Mouse (Mus musculus): ENCODE results near the gene Gm13101.
"Not testable (repeated sequence)": the region's sequence is repeated elsewhere in the genome, so short reads cannot be mapped to it uniquely, and the experiment has no call there.

The Gm13101 gene

DNA sequence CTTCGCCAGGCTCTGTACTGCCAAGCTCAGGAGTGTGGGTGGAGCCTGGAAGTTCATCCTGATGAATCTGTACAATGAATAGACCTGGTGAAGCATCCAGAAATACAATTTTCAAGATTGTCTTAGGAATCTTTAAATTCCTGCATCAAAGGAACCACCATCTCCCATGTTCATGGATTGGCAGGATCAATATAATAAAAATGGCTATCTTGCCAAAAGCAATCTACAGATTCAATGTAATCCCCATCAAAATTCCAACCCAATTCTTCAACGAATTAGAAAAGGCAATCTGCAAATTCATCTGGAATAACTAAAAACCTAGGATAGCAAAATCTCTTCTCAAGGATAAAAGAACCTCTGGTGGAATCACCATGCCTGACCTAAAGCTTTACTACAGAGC lies at the start of gene Gm13101:
Gm13101 (minus strand) TSS at position 101 of the 400 bp plus-strand sequence.
- DNase-seq (ENCODE audit: low spot score), result not testable (repeated sequence)

GRCm38 (mm10) chr4:143994269-143994668 lies 27.5 kb upstream of the Gm13101 start, which contains the start of gene Pramef17:
Gene Pramef17 (minus strand): TSS chr4:143994369.
- not testable (repeated sequence) for DNase-seq (ENCODE audit: low spot score)

DNA sequence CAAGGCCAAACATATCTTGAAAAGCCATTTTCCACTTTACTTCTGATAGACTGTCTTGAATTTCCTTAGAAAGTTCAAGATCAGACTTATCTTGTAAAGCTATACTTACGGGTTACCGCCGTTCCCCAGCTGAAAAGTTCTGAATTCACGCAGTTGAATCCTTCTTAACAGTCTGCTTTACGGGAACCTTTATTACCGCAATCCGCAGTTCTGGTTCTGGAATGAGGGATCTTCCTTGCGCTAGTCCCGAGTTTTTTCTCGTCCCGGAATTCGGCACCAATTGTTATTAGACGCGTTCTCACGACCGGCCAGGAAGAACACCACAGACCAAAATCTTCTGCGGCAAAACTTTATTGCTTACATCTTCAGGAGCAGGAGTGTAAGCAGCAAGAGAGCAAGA lies 21.4 kb upstream of the Gm13101 start:
- peak; percentile 46 for DNase-seq (ENCODE audit: low spot score)

DNA sequence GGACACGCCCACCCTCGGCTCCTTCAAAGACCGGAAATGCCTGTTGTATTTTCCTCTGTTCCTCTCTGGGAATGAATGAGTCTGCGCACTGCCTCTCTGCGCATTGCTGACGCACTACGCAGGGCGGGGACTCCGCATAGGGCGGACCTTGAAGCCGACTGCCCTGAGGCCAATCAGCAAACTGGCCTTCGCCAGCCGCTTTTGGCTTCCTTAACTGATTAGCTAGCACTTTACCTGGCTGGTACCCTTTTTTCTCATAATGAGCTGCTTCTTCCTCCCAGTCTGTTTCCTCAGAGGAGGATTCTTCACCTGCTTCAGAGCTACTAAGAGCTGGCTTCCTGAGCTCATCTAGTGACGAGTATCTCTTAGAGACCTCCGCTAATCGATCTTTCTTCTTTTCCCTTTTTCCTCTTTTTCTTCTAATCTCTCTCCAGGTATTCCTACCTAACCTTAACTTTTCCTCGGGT lies 20.8 kb upstream of the Gm13101 start:
- peak; percentile 65 for DNase-seq (ENCODE audit: low spot score)

DNA sequence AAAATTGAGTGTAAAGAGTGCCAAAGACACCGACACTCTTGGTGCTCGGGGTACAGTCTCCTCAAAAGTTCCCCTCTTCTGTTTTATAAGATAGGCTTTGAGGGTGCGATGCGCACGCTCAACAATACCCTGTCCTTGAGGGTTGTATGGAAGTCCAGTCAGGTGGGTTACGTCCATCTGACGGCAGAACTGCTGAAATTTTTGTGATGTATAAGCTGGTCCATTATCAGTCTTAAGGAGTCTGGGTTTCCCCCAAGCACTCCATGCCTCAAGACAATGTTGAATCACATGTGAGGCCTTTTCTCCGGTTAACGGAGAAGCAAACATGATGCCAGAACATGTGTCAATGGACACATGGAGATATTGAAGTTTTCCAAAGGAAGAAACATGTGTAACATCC lies 19.0 kb upstream of the Gm13101 start:
- DNase-seq (ENCODE audit: low spot score), result peak; percentile 24

GRCm38 (mm10) chr4:143985165-143985564 lies 18.4 kb upstream of the Gm13101 start:
- peak; percentile 8 for DNase-seq (ENCODE audit: low spot score)

DNA sequence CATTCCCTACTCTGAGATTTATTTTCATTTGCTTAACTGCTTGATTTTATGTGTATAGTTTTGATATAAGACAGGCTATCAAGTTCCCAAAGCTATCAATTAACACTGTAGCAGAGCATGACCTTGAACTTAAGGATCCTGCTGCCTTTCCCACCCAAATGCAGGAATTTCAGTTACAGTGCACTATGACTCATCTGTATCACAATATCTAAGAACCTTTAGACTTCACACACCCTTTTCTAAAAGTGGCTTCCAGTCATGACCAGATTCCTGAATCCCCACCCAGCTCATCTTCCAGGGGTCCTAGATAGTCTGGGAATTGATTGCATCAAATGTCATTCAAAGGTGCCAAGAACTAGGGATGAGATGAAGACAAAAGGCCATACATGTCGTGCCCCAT lies 16.7 kb upstream of the Gm13101 start:
- not testable (repeated sequence) for DNase-seq (ENCODE audit: low spot score)

GRCm38 (mm10) chr4:143950916-143951315 lies 15.8 kb downstream of the Gm13101 start, which contains the start of gene Pramef25:
Gene Pramef25 (minus strand): TSS chr4:143951016.
- not testable (repeated sequence) for DNase-seq (ENCODE audit: low spot score)

All from layer of hippocampus, adult 9-10 months (tissue).